Mouse (Mus musculus): ENCODE measurements around the gene Spg21.

Gene Spg21

GRCm38 (mm10) chr9:65460732-65461442 is at the start of gene Spg21:
Spg21 (plus strand) TSS chr9:65460947.
- peak; percentile 77 for DNase-seq (ENCODE audit: low read depth, low spot score)

DNA sequence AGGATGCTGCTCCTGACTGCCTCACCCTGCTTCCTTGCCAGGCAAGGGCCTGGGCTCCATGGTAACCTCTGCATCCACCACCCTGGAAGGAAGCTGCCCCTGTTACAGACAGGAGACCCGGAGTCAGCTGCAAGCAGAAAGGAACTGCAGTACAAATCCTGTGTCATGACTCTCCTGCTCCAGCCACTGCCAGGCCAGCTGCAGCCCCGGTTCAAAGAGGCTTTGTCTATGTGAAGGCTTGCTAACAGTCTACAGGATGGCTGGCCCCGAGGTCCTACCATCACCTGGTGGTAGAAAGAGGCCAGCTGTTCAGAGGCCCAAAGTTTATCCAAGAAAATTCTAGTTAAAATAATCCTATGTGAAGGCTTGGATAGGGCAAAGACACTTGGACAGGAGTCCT is 49.4 kb upstream of the Spg21 start:
- no peak for DNase-seq (ENCODE audit: low read depth, low spot score)

DNA sequence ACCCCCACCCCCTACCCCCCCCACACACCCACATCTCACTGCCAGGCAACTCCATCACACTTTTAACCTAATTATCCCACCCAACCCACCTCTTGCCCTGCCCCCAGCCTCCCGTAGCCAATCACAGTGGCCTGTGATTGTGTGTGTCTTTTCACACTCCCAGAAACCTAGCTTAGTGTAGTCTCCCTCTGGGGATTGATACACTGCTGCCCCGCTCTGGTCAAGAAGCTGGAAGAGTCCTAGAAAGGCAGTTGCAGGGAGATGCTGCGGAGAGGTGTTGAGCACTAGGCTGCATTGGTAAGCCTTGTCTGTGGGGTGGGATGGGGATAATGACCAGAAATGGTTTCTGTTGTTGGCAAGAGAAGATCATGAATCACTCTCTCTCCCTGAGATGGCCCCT is 43.0 kb upstream of the Spg21 start:
- DNase-seq (ENCODE audit: low read depth, low spot score), result no peak

- DNase-seq (ENCODE audit: low read depth, low spot score), result no peak
Observed at GRCm38 (mm10) chr9:65419633-65420032, 41.1 kb upstream of the Spg21 start.

GRCm38 (mm10) chr9:65422760-65423501 is 37.8 kb upstream of the Spg21 start, which contains the start of gene Slc51b:
Slc51b (minus strand) TSS chr9:65422955.
- no peak for DNase-seq (ENCODE audit: low read depth, low spot score)

DNA sequence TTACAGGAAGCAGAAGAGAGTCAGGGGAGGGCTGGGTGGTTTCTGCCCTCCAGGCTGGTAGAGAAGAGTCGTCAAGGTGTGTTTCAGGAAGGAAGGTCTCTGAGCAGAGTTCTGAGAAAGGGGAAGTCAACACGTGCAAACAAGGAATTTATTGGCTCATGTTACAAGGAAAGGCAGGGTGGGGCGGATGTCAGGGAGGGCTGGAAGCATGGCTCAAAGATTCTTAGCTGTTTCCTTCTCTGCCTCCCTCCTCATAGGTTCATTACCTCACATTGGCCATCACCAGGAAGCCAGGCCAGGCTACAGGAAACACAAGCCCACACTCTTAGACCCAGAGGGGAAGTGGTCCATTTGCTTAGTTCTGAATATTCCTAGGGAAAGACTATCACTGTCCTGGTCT is 36.4 kb upstream of the Spg21 start:
- no peak for DNase-seq (ENCODE audit: low read depth, low spot score)

DNA sequence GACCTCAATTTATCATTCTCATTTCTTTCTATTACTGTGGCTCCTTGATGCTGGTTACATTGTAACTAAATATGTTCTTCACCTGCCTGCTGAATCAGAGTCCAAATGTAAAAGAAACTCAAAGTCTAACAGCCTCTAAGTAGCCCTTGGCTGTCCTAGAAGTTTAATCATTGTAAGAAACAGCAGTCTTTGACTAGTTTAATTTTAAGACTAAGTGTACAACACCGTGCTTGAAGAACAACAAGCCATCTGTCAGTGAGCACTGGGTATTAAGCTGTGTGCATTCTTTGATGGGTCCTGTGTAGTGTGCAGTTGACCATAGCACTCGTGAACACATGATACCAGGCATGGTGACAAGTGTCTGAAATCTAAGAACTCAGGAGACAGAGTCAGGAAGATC is 33.2 kb upstream of the Spg21 start:
- DNase-seq (ENCODE audit: low read depth, low spot score), result no peak

DNA sequence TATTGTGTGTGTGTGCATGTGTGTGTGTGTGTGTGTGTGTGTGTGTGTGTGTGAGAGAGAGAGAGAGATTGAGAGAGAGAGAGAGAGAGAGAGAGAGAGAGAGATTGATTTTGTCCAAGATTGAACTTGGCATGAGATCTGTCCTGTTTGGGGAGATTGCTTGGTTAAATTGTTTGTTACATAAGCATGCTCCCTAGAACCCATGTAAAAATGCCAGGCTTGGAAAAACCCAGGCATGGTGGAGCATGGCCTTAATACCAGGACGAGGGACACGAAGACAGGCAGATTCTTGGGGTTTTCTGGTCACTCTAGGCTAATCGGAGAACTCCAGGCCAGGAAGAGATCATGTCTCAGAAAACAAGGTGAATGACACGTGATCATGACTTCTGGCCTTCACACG is 32.7 kb upstream of the Spg21 start:
- DNase-seq (ENCODE audit: low read depth, low spot score), result no peak

DNA sequence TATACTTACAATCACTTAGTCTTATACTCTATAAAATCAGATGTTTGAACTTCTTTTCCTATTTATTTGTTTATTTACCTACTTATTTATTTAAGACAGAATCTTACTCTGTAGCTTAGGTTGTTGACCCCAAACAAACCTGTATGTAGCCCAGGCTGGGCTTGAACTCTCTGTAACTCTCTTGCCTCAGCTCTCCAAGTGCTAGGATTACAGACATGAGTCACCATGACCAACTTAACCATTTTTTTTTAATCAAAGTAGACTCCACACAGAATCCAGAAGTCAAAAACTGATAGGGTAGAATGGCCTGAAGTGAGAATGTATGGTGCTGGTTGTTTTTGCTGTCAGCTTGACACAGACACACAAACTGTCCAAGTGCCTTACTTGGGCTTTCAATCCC is 30.3 kb upstream of the Spg21 start:
- DNase-seq (ENCODE audit: low read depth, low spot score), result no peak

- DNase-seq (ENCODE audit: low read depth, low spot score), result no peak
Observed at GRCm38 (mm10) chr9:65430921-65431320, 29.8 kb upstream of the Spg21 start.

- DNase-seq (ENCODE audit: low read depth, low spot score), result peak; percentile 68
Observed at GRCm38 (mm10) chr9:65432236-65432635, 28.5 kb upstream of the Spg21 start.

GRCm38 (mm10) chr9:65434140-65434539 is 26.6 kb upstream of the Spg21 start:
- no peak for DNase-seq (ENCODE audit: low read depth, low spot score)

- no peak for DNase-seq (ENCODE audit: low read depth, low spot score)
Observed at GRCm38 (mm10) chr9:65435211-65435610, 25.5 kb upstream of the Spg21 start.

DNA sequence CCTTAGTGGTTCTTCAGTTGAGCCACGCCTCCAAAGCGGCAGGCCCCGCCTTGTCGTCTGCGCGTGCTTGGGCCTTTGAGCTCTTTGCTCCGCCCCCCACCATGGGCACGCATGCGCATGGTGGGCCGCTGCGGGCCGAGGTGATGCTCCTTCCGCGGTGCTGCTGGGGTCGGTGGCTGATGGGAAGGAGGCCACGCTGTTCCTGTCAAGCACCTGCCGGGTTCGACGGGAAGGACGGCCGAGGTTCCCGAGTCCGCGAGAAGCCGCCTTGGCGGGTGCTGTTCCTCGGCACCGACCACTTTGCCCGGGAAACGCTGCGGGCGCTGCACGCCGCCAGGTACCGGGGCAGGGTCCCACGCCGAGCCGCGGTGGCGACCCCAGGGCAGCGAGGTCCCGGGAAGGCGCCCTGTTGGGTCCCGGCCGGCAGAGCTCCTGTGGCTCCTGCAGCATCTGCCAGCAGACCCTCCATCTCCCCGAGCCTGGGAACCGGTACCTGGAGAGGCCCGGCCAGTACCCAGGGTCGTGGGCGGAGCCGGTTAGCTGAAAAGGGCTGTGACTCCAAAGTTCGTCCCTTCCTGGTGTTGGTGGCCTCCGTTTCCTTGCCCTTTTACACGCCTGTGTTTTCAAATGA is 25.0 kb upstream of the Spg21 start, which contains the start of gene Mtfmt:
TSS of gene Mtfmt (plus strand) at position 112 of the 631 bp plus-strand sequence.
- DNase-seq (ENCODE audit: low read depth, low spot score), result peak; percentile 80

- no peak for DNase-seq (ENCODE audit: low read depth, low spot score)
Observed at GRCm38 (mm10) chr9:65444692-65445091, 16.1 kb upstream of the Spg21 start.

- no peak for DNase-seq (ENCODE audit: low read depth, low spot score)
Observed at GRCm38 (mm10) chr9:65447951-65448350, 12.8 kb upstream of the Spg21 start.

DNA sequence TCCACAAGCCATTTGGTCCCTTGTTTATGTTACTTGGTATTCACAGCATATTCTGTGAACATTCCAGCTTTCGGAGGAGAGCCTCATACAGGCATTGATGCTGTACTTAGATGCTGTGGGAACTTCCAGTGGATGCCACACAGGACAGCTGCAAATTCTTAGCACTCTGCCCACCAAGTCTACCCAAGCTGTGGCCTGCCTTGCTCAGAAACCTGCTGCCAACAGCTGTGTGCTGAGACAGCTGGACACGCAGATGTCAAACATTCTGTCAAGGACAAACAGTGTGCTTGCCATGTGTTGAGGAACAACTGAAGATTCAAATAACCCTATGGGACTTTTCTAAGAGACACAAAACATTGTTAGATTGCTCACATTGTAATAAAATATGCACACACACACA is 1.8 kb upstream of the Spg21 start:
- DNase-seq (ENCODE audit: low read depth, low spot score), result no peak

GRCm38 (mm10) chr9:65460198-65460597 is 549 bp upstream of the Spg21 start:
- DNase-seq (ENCODE audit: low read depth, low spot score), result no peak

DNA sequence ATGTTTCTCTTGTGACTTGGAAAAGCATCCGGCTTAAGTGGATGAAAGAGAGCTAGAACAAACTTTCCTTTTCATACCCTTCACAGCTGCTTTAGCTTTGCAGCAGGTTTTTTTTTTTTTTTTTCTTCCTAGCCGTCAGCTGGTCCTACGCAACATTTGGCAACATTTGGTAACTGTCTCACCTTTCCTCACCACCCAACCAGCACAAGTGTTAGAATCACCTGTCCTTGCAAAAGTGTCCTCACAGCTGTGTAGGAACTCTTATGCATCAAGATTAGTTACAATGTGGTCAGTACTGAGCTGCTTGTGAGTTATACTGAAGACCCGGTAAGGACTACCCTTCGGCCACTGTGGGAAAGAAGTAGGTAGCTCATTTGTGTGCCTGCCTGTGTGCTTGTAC is 1.8 kb downstream of the Spg21 start:
- no peak for DNase-seq (ENCODE audit: low read depth, low spot score)

- DNase-seq (ENCODE audit: low read depth, low spot score), result no peak
Observed at GRCm38 (mm10) chr9:65464161-65464560, 3.4 kb downstream of the Spg21 start.

- DNase-seq (ENCODE audit: low read depth, low spot score), result no peak
Observed at GRCm38 (mm10) chr9:65465241-65465640, 4.5 kb downstream of the Spg21 start.

DNA sequence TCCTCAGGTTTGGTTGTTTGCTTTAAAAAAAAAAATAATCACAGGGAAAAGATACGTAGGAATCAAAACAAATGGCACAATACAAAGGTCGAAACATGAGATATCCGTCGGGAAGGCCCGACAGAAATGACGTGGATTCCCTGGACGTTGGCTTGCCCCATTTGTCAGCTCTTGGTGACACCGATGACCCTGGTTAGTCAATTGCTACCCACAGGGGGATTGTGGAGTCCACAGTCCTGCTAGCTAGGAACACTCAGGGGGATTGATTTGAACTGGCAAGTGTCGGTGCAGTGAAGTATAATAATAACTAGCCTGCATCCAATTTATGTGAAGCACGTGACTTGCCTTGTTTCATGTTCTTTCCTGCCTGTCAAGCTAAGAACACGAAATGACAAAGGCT is 6.9 kb downstream of the Spg21 start:
- DNase-seq (ENCODE audit: low read depth, low spot score), result no peak

DNA sequence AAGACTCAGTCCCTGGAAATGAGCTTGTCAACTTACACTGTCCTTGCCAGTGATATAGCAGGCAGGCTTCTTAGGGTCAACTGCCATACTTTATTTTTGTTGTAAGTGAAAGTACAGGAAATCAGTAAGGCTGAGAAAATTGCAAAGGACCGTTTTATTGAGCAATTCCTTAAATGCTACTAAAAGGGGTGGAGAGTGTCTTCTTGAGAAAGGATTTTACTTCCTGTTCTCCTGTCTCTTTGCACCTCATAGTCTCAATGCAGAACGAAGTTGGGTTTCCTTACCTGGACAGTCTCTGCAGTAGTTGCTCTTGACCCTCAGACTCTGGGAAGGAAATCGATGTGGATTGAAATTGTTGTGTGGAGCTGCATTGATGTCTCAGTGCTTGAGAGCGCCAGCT is 12.0 kb downstream of the Spg21 start:
- no peak for DNase-seq (ENCODE audit: low read depth, low spot score)
